Mouse (Mus musculus): ENCODE data around the gene Ptpro.
A peak's percentile ranks its signal among the peaks of the same experiment; 100 is the strongest.
"Not testable (repeated sequence)": the region's sequence is repeated elsewhere in the genome, so short reads cannot be mapped to it uniquely, and the experiment has no call there.

The Ptpro gene

GRCm38 (mm10) chr6:137395075-137395474, 143.0 kb downstream of the Ptpro start:
- no peak for DNase-seq

GRCm38 (mm10) chr6:137396106-137396793, 144.1 kb downstream of the Ptpro start:
- no peak for DNase-seq

GRCm38 (mm10) chr6:137397358-137397757, 145.2 kb downstream of the Ptpro start:
- DNase-seq, result no peak

GRCm38 (mm10) chr6:137404196-137404595, 152.1 kb downstream of the Ptpro start:
- DNase-seq, result no peak

GRCm38 (mm10) chr6:137405690-137406089, 153.6 kb downstream of the Ptpro start:
- DNase-seq, result no peak

GRCm38 (mm10) chr6:137410510-137410909, 158.4 kb downstream of the Ptpro start:
- DNase-seq, result no peak

- DNase-seq, result no peak
Measured at GRCm38 (mm10) chr6:137411901-137412378, 159.8 kb downstream of the Ptpro start.

GRCm38 (mm10) chr6:137413045-137413444, 160.9 kb downstream of the Ptpro start:
- no peak for DNase-seq

- DNase-seq, result peak; percentile 34
Measured at GRCm38 (mm10) chr6:137414531-137415405, 162.6 kb downstream of the Ptpro start.

- DNase-seq, result no peak
Measured at GRCm38 (mm10) chr6:137422777-137423176, 170.7 kb downstream of the Ptpro start.

GRCm38 (mm10) chr6:137423830-137424229, 171.7 kb downstream of the Ptpro start:
- DNase-seq, result no peak

GRCm38 (mm10) chr6:137425500-137426432, 173.6 kb downstream of the Ptpro start:
- DNase-seq, result no peak

- DNase-seq, result no peak
Measured at GRCm38 (mm10) chr6:137433521-137434137, 181.5 kb downstream of the Ptpro start.

- no peak for DNase-seq
Measured at GRCm38 (mm10) chr6:137437486-137437885, 185.4 kb downstream of the Ptpro start.

- no peak for DNase-seq
Measured at GRCm38 (mm10) chr6:137437902-137438580, 185.9 kb downstream of the Ptpro start.

- no peak for DNase-seq
Measured at GRCm38 (mm10) chr6:137440559-137441486, 188.7 kb downstream of the Ptpro start.

- DNase-seq, result no peak
Measured at GRCm38 (mm10) chr6:137443089-137443488, 191.0 kb downstream of the Ptpro start.

- DNase-seq, result not testable (repeated sequence)
Measured at GRCm38 (mm10) chr6:137446116-137446515, 194.0 kb downstream of the Ptpro start.

- DNase-seq, result no peak
Measured at GRCm38 (mm10) chr6:137455537-137456041, 203.5 kb downstream of the Ptpro start.

GRCm38 (mm10) chr6:137456064-137456463, 203.9 kb downstream of the Ptpro start:
- DNase-seq, result no peak

Data from right cerebral cortex, postnatal 4 days (tissue).